Mouse (Mus musculus) E14TG2a.4 (cell line): ENCODE results near the gene Prkca.

Source experiments
- CTCF ChIP-seq: conservative IDR thresholded peaks from 2 replicates; pipeline ENCODE4 v1.5.1; 2014; ENCODE audit warnings: low read length
- NANOG ChIP-seq: IDR thresholded peaks from 2 replicates; pipeline ENCODE4 v1.6.1; 2014; ENCODE audit warnings: borderline replicate concordance, low read length, mixed read lengths
- POU5F1 ChIP-seq: IDR thresholded peaks from 2 replicates; pipeline ENCODE4 v1.6.1; 2014; ENCODE audit warnings: low read length, borderline replicate concordance

- TF ChIP-seq CTCF (no peak), POU5F1 (no peak), NANOG (no peak)
Observed at GRCm38 (mm10) chr11:107905364-107905763, 438.4 kb downstream of the Prkca start.
